Mouse (Mus musculus): ENCODE results near the gene Stoml3.

Gene Stoml3

DNA sequence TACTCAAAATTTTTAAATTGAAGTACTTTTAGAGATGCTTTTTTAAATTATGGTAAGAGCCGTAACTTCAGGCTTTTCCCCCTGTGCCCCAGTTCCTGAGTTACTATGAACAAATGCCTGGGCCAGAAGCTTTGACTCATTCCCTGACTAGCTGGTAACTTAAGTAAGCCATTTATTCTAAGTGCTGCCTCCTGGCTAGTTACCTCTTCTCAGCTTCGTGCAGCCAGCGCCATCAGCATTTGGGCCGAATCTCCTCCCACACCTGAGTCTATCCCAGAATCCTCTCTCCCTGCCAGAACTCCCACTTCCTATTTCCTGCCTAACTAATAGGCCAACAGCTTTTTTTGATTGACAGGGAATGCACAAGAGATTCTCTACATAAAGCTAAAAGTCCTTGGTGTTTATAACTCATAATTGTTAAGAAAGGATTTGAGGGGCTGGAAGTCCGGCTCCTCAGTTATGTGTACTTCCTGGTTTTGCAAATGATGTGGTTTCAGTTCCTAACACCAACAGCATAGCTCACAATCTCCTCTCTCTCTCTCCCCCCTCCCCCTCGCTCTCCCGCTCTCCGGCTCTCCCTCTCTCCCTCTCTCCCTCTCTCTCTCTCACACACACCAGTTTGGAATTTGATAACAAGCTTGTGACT, 4.9 kb upstream of the Stoml3 start:
- DNase-seq: no peak

DNA sequence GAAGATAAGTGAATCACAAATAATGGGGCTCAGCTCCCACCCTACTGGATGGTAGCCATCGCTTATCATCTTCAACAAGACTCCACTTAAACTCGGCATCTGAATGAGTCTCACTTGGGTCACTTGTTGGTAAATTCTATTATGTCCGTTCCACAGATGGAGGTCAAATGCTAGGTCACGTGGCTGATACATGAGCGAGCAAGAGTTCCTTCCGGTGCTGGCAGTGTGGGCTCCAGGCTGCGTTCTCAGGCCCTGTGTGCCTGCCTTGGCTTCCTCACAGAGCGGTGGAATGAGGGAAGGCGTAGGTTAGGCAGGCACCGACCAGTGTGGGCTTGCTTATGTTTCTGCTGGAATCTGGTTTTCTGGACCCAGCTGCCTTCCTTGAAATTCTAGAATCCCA, 1.9 kb upstream of the Stoml3 start:
- no peak for DNase-seq

DNA sequence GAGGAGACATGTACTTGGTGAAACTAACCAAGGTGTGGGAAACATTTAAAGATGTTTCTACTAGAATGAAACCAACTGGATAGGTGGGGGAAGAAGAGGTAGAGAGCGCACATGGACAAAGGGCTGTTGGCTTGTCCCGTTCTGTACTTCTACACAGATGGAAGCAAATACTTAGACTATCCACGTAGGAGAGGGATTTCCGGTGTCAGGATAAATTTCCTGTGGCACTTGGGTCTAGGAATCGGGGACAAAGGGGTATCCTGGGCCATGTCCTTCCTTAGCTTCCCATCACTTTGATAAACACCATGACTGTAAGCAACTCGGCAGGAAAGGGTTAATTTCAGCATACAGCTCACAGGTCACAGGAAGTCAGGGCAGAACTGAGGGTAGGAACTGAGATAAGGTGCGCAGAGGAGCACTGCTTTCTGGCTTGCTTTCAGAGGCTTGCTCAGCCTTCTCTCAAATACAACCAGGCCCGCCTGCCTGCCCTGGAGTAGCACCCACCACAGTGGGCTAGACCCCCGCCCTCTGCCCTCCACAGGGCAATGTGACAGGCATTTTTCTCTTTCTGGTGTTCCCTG, 1.4 kb upstream of the Stoml3 start:
- DNase-seq: peak; percentile 27

DNA sequence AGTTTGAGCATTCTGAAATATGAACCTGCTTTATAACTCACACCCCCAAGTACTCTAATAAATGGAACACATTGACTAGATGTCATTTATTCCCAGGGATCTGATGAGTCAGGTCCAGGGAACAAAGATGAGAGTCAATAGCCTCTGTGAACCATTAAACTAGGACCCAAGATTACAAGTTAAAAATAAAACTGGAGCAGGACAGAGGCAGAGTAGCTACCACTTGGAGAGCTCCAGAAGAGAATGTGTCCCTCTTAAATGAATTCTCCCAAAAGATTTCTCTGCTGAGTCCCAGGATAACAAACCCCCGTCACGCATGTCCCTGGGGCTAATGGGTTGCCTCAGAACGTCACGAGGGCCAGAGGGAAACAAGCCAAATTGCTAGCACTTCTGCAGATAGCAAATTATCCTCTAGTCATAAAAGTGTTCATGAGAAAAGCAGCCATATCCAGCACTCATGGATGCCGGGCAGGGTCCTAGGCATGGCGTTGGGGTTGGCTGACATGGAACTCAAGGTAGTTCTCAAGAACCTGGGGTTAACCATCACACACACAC, 10.0 kb downstream of the Stoml3 start:
- no peak for DNase-seq

DNA sequence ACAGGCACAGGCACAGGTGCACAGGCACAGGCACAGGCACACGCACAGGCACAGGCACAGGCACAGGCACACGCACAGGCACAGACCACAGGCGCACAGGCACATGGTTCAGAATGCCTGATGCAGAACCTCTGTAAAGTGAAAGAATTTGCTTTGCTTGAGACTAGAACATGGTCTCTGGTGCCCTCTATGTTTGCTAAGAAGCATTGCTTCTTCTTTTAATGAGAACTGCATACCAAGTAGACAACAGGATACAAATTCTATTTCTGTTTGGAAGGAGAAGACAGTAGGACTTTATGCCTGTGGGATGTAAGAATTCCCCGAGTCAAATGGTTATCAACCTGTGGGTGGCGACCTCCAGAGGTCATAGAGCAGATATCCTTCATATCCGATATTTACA, 14.0 kb downstream of the Stoml3 start:
- no peak for DNase-seq

DNA sequence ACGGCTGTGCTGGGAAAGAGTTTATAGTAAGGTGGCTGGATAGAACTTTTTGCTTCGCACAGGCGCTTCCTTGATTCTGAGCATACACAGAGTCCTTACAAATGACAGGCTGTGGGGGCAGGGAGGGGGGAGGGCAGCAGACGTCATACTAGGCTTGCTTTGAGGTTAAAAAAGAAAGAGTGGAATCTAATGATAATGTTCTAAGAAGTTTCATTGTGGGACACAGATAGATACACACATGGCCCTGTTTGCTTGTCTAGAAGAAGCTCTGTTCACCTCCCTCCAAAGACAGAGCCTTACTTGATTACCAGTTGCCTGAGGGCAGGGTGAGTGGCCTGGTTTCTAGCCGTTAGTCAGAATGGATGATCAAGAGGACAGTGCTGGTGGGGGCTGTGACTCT, 24.6 kb downstream of the Stoml3 start:
- DNase-seq: no peak

DNA sequence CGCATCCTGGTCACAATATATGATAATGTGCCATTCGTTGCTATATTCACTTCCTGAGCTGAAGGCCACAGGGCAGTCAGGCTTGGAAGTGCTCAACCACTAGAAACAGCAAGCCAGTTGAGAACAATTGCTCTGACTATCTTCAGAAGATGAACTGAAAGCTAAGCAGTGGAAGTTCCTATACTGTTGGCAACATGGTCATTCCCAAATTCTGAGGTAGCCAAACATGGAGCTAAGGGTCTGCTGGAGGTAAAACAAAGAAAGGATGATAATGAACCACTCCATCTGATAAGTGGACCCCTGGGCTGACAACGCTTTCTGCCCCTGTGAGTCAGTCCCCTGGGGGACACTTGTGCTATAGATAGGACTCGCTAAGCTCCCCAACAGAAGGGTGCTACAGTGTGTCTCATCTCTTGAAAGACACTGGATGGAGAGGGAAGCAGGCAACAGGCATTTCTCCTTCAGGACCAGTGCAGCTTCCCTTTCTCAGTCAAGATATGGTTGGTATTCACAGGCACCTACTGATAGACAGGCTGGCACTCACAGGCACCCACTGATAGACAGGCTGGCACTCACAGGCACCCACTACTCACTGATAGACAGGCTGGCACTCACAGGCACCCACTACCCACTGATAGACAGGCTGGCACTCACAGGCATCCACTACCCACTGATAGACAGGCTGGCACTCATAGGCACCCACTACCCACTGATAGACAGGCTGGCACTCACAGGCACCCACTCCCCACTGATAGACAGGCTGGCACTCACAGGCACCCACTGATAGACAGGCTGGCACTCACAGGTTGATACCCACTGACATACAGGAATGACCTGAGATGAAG, 26.0 kb downstream of the Stoml3 start:
- no peak for DNase-seq

DNA sequence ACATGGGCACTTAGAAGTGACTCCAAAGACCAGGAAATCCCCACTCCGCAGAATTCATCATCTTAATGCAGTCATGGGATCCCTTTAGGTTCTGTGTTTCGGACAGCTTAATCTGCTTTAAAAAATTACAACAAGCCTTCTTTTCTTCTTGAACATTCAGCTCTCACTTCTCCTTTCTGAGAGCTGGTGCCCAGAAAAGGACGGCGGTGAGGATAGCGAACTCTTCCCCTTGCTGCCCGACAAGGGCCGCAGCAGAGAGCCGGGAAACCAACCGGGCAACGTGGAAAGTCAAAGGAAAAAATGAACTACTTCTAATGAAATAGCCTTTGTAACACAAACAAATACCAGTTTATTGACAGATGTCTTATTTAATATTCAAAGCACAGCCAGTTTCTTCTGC, 34.3 kb downstream of the Stoml3 start:
- no peak for DNase-seq

DNA sequence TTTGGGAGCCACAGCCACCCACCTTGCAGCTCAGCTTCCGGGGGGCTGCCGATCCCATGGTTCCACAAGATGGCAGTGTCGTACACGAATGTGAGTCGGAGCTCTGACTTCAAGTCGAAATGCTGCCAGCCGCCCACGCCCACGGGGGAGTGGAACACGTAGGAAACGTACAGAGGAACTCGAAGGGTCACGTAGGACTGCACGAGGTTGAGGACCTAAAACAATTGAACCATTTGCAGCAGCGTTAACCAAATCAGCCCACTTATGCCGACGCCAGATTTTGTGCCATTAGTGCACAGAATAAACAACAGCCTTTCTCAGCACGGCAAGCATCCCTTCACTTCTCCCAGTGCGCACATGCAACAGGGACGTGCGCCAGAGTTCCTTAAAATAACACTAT, 37.3 kb downstream of the Stoml3 start:
- peak; percentile 86 for DNase-seq

DNA sequence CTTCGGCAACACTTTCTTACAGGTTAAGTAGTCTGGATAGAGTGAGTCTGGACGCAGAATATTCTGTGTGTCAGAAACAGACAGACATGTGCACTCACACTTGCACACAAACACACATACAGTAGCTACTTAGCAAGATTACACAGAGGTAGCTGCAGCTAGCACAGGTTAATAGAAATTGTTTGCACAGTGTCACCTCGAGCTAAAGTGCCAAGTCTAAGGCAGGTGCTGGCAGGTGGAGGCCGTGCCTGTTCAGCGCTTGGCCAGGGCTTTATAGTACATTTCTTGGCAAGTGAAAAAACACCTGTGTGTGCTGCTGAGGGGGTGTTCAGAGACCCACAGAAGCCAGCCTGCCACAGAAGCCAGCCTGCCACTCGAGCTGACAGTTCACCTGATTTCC, 41.9 kb downstream of the Stoml3 start:
- DNase-seq: no peak

DNA sequence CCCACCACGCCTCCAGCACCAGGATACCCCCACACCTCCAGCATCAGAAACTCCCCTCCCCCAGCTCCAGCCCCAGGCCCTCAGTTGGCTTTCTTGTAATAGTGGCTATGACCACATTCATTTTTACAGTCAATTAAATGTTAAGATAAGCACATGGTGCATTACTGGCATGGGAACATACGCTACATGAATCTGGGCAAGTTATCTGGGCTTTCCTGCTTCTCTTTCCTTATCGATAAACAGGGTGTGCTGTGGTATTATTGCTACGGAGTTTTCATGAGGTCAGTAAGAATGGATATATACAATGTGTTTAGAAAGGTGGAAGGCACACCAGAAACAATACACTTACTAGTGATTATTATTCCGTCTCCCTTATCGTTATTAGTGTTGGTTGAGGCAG, 43.6 kb downstream of the Stoml3 start:
- DNase-seq: no peak

DNA sequence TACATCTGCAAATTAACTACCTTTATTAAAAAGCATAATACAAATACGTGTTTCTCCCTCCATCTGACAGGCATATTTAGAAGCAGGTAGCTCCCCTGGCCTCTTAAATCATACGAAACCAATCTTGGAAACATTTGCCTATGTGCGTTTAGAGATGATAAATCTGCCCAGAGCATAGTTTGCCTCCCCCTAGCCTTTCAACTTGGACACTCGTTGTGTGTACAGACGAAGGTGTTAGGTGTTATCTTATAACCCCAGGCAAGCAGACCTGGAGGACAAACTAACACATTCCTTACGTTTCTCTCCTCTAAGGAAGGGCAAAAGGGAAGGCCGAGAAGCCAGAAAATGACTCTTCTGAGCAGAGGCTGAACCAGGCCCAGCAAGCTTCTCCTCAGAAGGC, 64.2 kb downstream of the Stoml3 start:
- no peak for DNase-seq

DNA sequence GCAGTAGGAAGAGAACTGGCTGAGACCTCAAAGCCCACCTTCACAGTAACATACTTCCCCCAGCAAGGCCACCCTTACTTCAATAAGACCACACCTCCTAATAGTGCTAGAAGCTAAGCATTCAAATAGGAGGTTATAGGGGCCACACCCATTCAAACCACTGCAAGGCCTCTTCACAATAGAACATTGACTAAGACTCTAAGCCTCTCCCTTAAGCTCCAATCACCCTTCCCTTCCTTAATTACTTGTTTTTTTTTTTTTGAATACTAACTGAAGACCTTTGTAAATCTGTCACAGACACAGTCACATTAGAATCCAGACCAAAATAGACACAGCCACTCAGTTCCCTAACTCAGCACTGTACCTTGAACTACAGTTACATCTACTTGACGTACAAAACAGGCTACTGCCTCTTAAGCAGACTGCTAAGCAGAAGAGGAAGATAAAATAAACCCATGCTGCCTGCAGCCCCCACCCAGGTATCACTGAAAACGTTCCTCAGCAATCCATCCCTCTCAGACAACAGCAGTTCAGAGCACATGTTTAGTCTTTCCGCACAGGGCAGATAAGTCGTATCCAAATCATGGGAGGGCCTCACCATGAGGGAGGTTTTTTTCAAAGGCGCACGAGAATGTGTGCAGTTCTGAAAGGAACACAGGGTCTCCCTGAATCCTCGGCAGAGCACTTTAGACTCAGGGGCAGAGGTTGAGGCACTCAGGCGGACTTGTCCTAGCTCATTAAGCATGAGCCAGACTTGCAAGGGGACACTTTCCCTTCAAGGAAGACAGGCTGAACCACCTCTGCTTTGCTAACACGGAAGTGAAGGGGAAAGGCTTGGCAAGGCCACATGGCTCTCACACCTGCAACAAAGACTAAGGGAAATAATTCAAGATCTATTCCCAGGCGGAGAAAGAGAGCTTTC, 66.8 kb downstream of the Stoml3 start:
- no peak for DNase-seq

DNA sequence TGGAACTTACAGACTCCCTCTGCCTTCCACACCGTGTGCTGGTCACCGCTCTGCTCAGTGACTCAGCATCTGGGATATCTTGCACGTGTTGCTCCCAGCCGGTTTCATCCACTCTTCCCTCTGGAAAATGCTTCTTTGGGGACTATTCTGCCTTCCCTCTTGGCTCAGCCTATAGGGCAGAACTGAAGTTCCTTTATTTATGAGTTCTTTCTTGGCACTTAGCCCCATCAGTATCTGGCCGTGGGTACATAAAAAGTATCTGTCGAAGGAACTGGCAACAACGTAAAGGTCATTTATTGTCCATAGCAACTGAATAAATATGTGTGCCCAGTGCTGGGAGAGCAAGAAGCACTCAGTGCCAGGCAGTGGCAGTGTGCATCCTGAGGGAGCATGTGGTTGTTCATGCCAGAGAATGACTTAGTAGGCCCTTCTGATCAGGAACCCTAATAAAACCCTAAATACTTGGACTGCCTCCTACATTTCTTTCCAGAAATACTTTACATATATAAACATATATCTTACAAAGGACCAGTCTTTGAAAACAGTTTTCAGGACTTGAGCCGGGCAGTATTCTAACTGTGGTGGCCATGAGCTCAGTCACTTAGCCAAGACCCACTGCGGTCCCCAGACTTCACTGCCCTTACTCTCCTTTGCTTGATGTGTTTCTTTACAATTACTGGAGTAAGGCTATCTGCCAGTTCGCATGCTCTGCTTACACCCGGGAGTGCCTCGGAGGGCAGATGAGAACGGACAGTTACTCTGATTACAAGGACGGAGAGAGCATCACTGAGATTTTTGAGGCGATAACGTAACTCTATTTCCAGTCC, 69.1 kb downstream of the Stoml3 start:
- no peak for DNase-seq

Measured in lung, postnatal 10 days (tissue).